Mouse (Mus musculus): ENCODE measurements around the gene Adcy2.

DNA sequence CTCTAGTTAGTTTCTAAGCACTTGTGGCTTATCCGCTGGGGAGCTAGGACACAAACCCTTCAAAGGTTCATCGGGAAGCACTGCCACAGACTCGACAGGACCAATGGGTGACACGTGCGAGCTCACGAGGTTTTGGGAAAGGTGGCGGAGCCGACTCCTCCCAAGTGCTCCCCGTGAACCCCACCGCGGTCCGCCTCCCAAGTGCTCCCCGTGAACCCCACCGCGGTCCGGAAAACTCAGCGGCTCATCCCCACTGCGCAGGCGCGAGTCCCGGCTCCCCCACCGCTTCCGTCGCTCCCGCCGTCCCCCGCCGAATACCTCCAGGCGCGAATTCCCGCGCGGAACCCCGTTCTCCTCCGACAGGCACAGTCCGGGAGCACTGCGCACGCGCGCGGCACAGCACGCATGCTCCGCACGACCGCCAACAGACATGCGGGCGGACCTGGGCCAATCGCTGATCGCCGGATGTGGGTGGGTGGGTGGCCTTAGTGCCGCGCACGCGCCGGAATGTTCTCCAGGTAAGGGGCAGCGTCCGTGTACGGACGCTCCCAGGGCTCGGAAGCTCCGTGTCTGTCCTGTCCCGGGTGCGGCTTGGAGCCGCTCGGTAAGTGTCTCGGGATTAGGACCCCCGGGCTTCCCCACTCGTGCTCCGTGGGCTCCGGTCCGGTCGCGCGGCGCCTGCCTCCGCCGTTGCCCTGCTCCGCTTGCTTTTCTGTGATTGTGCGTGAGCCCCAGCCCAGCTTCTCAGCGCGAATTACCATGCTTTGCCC lies 417.4 kb downstream of the Adcy2 start, which contains the start of the genes Mtrr and Fastkd3:
- no peak for TF ChIP-seq CTCF (IDR thresholded peaks at IDR 0.05; ENCODE audit: low read depth)
- TF ChIP-seq EP300 (IDR thresholded peaks at IDR 0.05; ENCODE audit: low read depth) = no peak

Data from liver, postnatal 0 days (tissue).